Mouse (Mus musculus) hindbrain, embryonic 13.5 days (tissue): Measurements from ENCODE around the gene Cyp2b19. TPM values are rescaled to one million over a fixed set of nuclear protein-coding genes. Genes with fewer than 3 reads are reported as not detected.

Source experiments
- ATAC-seq: fragments of 200-750 bp; cut with Nextera tagmentation; 2 replicates; pipeline ENCODE4 v1.8.0; 2017; ENCODE audit warnings: moderate TSS enrichment; ENCODE audit not compliant: low FRiP score
- H3K27ac ChIP-seq: fragments of 300-500 bp; sonication (generic); 2 replicates; pipeline ENCODE4 v1.5.1; 2015; ENCODE audit warnings: inconsistent platforms, mild to moderate bottlenecking, moderate library complexity
- H3K27me3 ChIP-seq: fragments of 300-500 bp; sonication (generic); 2 replicates; pipeline ENCODE4 v1.6.1; 2015; ENCODE audit warnings: mild to moderate bottlenecking, inconsistent platforms
- H3K36me3 ChIP-seq: fragments of 300-500 bp; sonication (generic); 2 replicates; pipeline ENCODE4 v1.6.1; 2015; ENCODE audit warnings: mild to moderate bottlenecking, inconsistent platforms
- H3K4me1 ChIP-seq: fragments of 300-500 bp; sonication (generic); replicated peaks from 2 replicates; pipeline ENCODE4 v1.6.1; 2015; ENCODE audit warnings: inconsistent platforms
- H3K4me2 ChIP-seq: fragments of 300-500 bp; sonication (generic); 2 replicates; pipeline ENCODE4 v1.6.1; 2015; ENCODE audit warnings: inconsistent platforms, mild to moderate bottlenecking, moderate library complexity
- H3K4me3 ChIP-seq: fragments of 300-500 bp; sonication (generic); 2 replicates; pipeline ENCODE4 v1.5.1; 2015; ENCODE audit warnings: mild to moderate bottlenecking, inconsistent platforms
- H3K9ac ChIP-seq: fragments of 300-500 bp; sonication (generic); 2 replicates; pipeline ENCODE4 v1.6.1; 2015; ENCODE audit warnings: mild to moderate bottlenecking, inconsistent platforms
- H3K9me3 ChIP-seq: fragments of 300-500 bp; sonication (generic); 2 replicates; pipeline ENCODE4 v1.6.1; 2016; ENCODE audit warnings: inconsistent platforms
- WGBS: fragments of 180-500 bp; shearing (Covaris S2); methylation state at CpG from one replicate; pipeline ENCODE4 v1.1.7; 2015; 5-methylcytosine and 5-hydroxymethylcytosine counted together
- polyA plus RNA-seq: library from polyadenylated mRNA; unstranded; fragments of >200 nt; fragmentation: Nextera tagmentation; extraction: Ambion mirVana; gene quantifications from 2 replicates; pipeline ENCODE4 v1.2.1, GENCODE M21; 2015

Gene Cyp2b19
- polyA plus RNA-seq, result 0.40 and 0.53 TPM in 2 replicates

DNA sequence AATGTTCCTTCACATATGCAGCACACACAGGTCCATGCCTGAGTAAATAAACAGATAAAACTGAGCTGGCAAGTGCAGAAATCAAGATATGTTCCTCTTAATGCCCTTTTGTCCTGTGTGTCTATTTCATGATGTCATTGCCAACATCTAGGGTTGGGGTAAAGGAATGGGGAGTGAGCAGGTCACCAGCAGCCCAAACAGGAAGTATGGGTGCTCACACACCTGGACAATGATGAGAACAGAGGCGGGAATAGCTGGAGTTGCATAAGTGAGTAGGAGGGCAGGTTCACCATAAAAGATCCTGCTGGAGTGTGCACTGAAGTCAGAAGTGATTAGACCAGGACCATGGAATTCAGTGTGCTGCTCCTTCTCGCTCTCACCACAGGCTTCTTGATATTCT is at the start of gene Cyp2b19:
TSS of gene Cyp2b19 (plus strand) at position 301 of the 400 bp plus-strand sequence.
- WGBS, result 88% methylated on average over 2 of the region's 2 CpGs
- Histone ChIP-seq H3K4me3 (no peak within 1 kb of the TSS), H3K4me2 (no peak within 1 kb of the TSS), H3K9me3 (peaks cover 4% of the 10 kb centered on the region; the same call in 1 of the 2 replicates), H3K27me3 (no peaks in the 10 kb centered on the region), H3K4me1 (no peaks in the 10 kb centered on the region), H3K27ac (no peak within 1 kb of the TSS), H3K9ac (no peak within 1 kb of the TSS), H3K36me3 (no peaks in the 10 kb centered on the region)
- ATAC-seq, result no peak

GRCm38 (mm10) chr7:26711061-26711460 is 45.9 kb upstream of the Cyp2b19 start:
- Histone ChIP-seq H3K4me1 (no peaks in the 10 kb centered on the region), H3K36me3 (no peaks in the 10 kb centered on the region), H3K27me3 (no peaks in the 10 kb centered on the region), H3K9ac (no peak overlapping the region), H3K4me2 (no peak overlapping the region), H3K9me3 (no peaks in the 10 kb centered on the region; the same call in 1 of the 2 replicates), H3K27ac (no peak overlapping the region), H3K4me3 (no peak overlapping the region)
- WGBS, result 91% methylated on average over 11 of the region's 11 CpGs
- no peak for ATAC-seq

DNA sequence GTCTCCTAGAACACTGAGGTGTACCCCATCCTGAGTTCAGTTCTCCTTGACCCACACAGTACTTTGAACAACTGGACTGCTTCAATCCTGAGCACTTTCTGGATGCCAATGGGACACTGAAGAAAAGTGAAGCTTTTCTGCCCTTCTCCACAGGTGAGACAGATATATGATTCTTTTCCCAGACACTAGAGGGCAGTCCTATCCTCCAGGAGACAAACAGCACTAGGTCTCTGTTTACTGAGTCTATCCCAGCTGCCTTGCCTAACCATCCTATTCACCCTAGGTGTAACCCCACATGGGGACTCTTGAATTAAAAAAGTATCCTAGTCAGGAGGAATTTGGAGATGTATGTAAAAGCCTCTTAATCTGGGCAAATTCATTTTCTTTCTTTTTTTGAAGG is 18.0 kb upstream of the Cyp2b19 start:
- Histone ChIP-seq H3K9me3 (no peaks in the 10 kb centered on the region), H3K27me3 (no peaks in the 10 kb centered on the region), H3K4me1 (no peaks in the 10 kb centered on the region), H3K4me2 (no peak overlapping the region), H3K36me3 (no peaks in the 10 kb centered on the region), H3K4me3 (no peak overlapping the region), H3K27ac (no peak overlapping the region), H3K9ac (no peak overlapping the region)
- ATAC-seq, result no peak

- no peak overlapping the region for H3K27ac ChIP-seq
- H3K36me3 ChIP-seq, result no peaks in the 10 kb centered on the region
- no peaks in the 10 kb centered on the region for H3K9me3 ChIP-seq
- ATAC-seq, result no peak
- no peaks in the 10 kb centered on the region for H3K27me3 ChIP-seq
- H3K4me1 ChIP-seq, result no peaks in the 10 kb centered on the region
- 88% methylated on average over 4 of the region's 4 CpGs for WGBS
- no peak overlapping the region for H3K4me3 ChIP-seq
- H3K9ac ChIP-seq, result no peak overlapping the region
- no peak overlapping the region for H3K4me2 ChIP-seq
These were observed 13.0 kb upstream of the Cyp2b19 start for GRCm38 (mm10) chr7:26743948-26744347.

DNA sequence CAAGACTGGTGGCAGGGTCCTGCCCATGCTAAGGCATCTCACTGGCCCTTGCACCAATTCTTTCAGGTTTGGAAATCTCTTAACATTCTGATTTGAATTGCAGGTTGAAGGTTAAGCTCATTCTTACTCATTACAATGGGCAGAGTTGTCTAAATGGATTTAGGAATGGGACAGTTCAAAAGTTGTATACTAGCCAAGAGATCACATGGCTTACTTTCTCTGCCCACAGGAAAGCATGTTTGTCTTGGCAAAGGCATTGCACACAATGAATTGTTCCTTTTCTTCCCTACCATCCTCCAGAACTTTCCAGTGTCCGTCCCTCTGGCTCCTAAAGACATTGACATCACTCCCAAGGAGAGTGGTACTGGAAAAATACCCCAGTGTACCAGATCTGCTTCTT is 11.5 kb upstream of the Cyp2b19 start:
- H3K9me3 ChIP-seq, result no peaks in the 10 kb centered on the region
- no peak overlapping the region for H3K4me2 ChIP-seq
- no peak overlapping the region for H3K4me3 ChIP-seq
- H3K9ac ChIP-seq, result no peak overlapping the region
- H3K36me3 ChIP-seq, result no peaks in the 10 kb centered on the region
- H3K27ac ChIP-seq, result no peak overlapping the region
- H3K4me1 ChIP-seq, result no peaks in the 10 kb centered on the region
- H3K27me3 ChIP-seq, result no peaks in the 10 kb centered on the region
- WGBS, result 56% methylated on average over 1 of the region's 1 CpGs
- ATAC-seq, result no peak

GRCm38 (mm10) chr7:26767084-26767483 is 10.1 kb downstream of the Cyp2b19 start:
- Histone ChIP-seq H3K36me3 (no peaks in the 10 kb centered on the region), H3K27ac (no peak overlapping the region), H3K4me1 (no peaks in the 10 kb centered on the region), H3K4me3 (no peak overlapping the region), H3K27me3 (no peaks in the 10 kb centered on the region), H3K9ac (no peak overlapping the region), H3K4me2 (no peak overlapping the region), H3K9me3 (no peaks in the 10 kb centered on the region; the same call in 1 of the 2 replicates)
- 65% methylated on average over 1 of the region's 1 CpGs for WGBS
- no peak for ATAC-seq

GRCm38 (mm10) chr7:26769881-26770470 is 13.0 kb downstream of the Cyp2b19 start:
- Histone ChIP-seq H3K4me1 (no peaks in the 10 kb centered on the region), H3K9ac (no peak overlapping the region), H3K27ac (no peak overlapping the region), H3K36me3 (no peaks in the 10 kb centered on the region), H3K4me3 (no peak overlapping the region), H3K27me3 (no peaks in the 10 kb centered on the region), H3K9me3 (no peaks in the 10 kb centered on the region; the same call in 1 of the 2 replicates), H3K4me2 (no peak overlapping the region)
- no peak for ATAC-seq
- 86% methylated on average over 9 of the region's 9 CpGs for WGBS

DNA sequence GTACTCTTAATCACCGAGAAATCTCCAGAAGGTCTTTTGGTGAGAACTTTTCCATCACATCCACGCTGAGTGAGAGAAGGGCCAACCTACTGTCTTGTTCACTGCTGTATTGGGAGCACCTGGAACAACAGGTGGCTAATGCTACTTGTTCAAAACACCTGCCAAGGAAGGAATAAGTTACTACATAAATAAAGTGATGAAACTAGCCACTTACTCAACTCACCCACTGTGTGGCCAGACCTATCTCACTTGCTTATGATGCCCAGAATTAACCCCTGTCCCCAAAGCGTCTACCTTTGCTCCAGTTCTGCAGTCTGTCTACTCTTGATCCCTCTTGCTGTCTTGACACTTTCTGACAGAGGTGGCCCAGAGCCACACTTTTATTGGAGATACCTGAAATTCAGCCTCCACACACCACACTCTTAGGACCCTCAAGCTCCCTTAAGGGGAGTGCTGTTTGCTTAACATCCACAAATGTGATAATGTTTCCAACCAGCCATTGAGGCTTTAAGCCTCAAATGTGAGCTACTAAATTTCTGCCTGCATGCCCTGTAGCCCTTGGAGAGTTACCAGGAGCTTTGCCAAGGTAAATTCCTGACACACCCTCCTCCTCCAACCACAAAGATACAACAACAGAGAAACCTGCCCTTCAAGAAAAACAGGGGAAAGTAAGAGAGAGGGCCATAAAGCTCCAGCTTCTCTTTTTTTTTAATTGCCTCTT is 16.1 kb downstream of the Cyp2b19 start:
- H3K27me3 ChIP-seq, result no peaks in the 10 kb centered on the region
- no peak overlapping the region for H3K27ac ChIP-seq
- no peaks in the 10 kb centered on the region for H3K4me1 ChIP-seq
- H3K4me3 ChIP-seq, result no peak overlapping the region
- no peak overlapping the region for H3K4me2 ChIP-seq
- H3K36me3 ChIP-seq, result no peaks in the 10 kb centered on the region
- no peak overlapping the region for H3K9ac ChIP-seq
- no peak for ATAC-seq
- no peaks in the 10 kb centered on the region for H3K9me3 ChIP-seq
- 79% methylated on average over 3 of the region's 3 CpGs for WGBS

GRCm38 (mm10) chr7:26775866-26776265 is 18.9 kb downstream of the Cyp2b19 start:
- ATAC-seq, result no peak
- Histone ChIP-seq H3K27me3 (no peaks in the 10 kb centered on the region), H3K9me3 (no peaks in the 10 kb centered on the region), H3K9ac (no peak overlapping the region), H3K4me2 (no peak overlapping the region), H3K27ac (no peak overlapping the region), H3K4me3 (no peak overlapping the region), H3K36me3 (no peaks in the 10 kb centered on the region), H3K4me1 (no peaks in the 10 kb centered on the region)
- WGBS, result 25% methylated on average over 5 of the region's 6 CpGs

GRCm38 (mm10) chr7:26777806-26778205 is 20.9 kb downstream of the Cyp2b19 start:
- no peak overlapping the region for H3K4me2 ChIP-seq
- whole genome bisulfite sequencing, result 65% methylated on average over 2 of the region's 2 CpGs
- no peak overlapping the region for H3K9ac ChIP-seq
- H3K36me3 ChIP-seq, result no peaks in the 10 kb centered on the region
- no peak overlapping the region for H3K4me3 ChIP-seq
- no peak for ATAC-seq
- H3K27ac ChIP-seq, result no peak overlapping the region
- H3K9me3 ChIP-seq, result no peaks in the 10 kb centered on the region
- H3K4me1 ChIP-seq, result no peaks in the 10 kb centered on the region
- H3K27me3 ChIP-seq, result no peaks in the 10 kb centered on the region

- Histone ChIP-seq H3K27ac (no peak overlapping the region), H3K4me1 (no peaks in the 10 kb centered on the region), H3K27me3 (no peaks in the 10 kb centered on the region), H3K9me3 (no peaks in the 10 kb centered on the region), H3K36me3 (no peaks in the 10 kb centered on the region), H3K4me3 (no peak overlapping the region), H3K9ac (no peak overlapping the region), H3K4me2 (no peak overlapping the region)
- 41% methylated on average over 6 of the region's 6 CpGs for WGBS
- no peak for ATAC-seq
These were observed 21.5 kb downstream of the Cyp2b19 start for GRCm38 (mm10) chr7:26778474-26778873.

DNA sequence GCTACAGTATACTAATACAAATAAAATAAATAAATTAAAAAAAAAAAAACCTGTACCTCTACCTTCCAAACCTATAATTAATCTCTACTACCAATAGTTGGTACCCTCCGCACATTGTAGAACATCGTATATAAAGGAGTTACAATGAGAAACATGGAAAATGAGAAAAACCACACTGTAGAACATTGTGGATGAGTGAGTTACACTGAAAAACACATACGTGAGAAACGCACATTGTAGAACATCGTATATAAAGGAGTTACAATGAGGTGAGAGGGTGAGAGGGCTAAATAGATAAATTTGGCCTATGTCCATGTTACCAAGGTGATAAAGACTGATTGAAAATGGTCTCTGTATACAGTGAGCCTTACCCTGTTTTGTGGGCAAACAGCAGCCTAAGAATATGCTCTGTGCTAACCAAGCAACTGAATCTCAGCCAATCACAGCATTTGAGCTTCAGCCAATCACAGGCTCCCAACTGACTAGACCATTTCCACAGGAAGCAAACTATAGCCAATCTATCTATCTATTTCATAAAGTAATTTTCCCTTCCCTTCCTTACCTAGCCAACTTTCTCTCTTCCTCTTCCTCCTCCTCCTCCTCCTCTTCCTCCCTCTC is 23.0 kb downstream of the Cyp2b19 start:
- WGBS, result 81% methylated on average over 5 of the region's 5 CpGs
- peak; percentile 76 for ATAC-seq
- Histone ChIP-seq H3K9ac (no peak overlapping the region), H3K36me3 (no peaks in the 10 kb centered on the region), H3K4me3 (no peak overlapping the region), H3K27me3 (no peaks in the 10 kb centered on the region), H3K4me1 (no peaks in the 10 kb centered on the region), H3K9me3 (no peaks in the 10 kb centered on the region), H3K27ac (no peak overlapping the region), H3K4me2 (no peak overlapping the region; the same call in 1 of the 2 replicates)
